Mouse (Mus musculus) mature B cell (primary cell): Measurements from ENCODE around the gene Lhfpl5.

ENCODE experiments used
- in situ Hi-C: fragments of 300-500 bp; cut with MboI; formaldehyde crosslinking; loops from 2 replicates; pipeline ENCODE4 v1.14.3; 2019

Lhfpl5 gene

GRCm38 (mm10) chr17:28625327-28625726 is 49.9 kb downstream of the Lhfpl5 start:
- in situ Hi-C loops, result no loop called here

GRCm38 (mm10) chr17:28626937-28627336 is 51.5 kb downstream of the Lhfpl5 start:
- in situ Hi-C loops, result no loop called here

GRCm38 (mm10) chr17:28628248-28629124 is 53.0 kb downstream of the Lhfpl5 start:
- in situ Hi-C loops, result no loop called here

GRCm38 (mm10) chr17:28629125-28629524 is 53.7 kb downstream of the Lhfpl5 start:
- in situ Hi-C loops, result no loop called here
